Mouse (Mus musculus) erythroblast, embryonic 14.5 days (primary cell): ENCODE results near the gene Ccz1. TPM values are rescaled to one million over a fixed set of nuclear protein-coding genes. Genes with fewer than 3 reads are reported as not detected.
A peak's percentile ranks its signal among the peaks of the same experiment; 100 is the strongest.

ENCODE experiments used
- H3K27me3 ChIP-seq: 2 replicates; pipeline ENCODE4 v1.6.1; 2012; ENCODE audit warnings: inconsistent platforms; ENCODE audit not compliant: control insufficient read depth
- H3K36me3 ChIP-seq: 2 replicates; pipeline ENCODE4 v1.6.1; 2012; ENCODE audit warnings: mild to moderate bottlenecking, inconsistent platforms; ENCODE audit not compliant: control insufficient read depth
- H3K4me1 ChIP-seq: 2 replicates; pipeline ENCODE4 v1.6.1; 2012; ENCODE audit warnings: inconsistent platforms; ENCODE audit not compliant: control insufficient read depth
- H3K4me3 ChIP-seq: replicated peaks from 2 replicates; pipeline ENCODE3; 2012; ENCODE audit warnings: moderate library complexity, mild to moderate bottlenecking, inconsistent platforms
- H3K9me3 ChIP-seq: 2 replicates; pipeline ENCODE4 v1.6.1; 2012; ENCODE audit warnings: low read length, inconsistent platforms, mixed read lengths; ENCODE audit not compliant: control insufficient read depth
- GATA1 ChIP-seq: IDR thresholded peaks from 2 replicates; pipeline ENCODE4 v1.6.1; 2012; ENCODE audit warnings: low read length, inconsistent platforms, mixed read lengths
- TAL1 ChIP-seq: IDR thresholded peaks from 3 replicates; pipeline ENCODE4 v1.6.1; 2012; ENCODE audit warnings: low read length, inconsistent platforms, mixed read lengths
- polyA plus RNA-seq: library from polyadenylated mRNA; stranded (reverse); fragments of >175 nt; gene quantifications from 2 replicates; pipeline ENCODE4 v1.2.3, GENCODE M21; 2012

Gene Ccz1
- polyA plus RNA-seq, 1 experiment, result 5.2 TPM

- no peaks in the 10 kb centered on the region for H3K27me3 ChIP-seq
- no peak overlapping the region for H3K4me3 ChIP-seq
- H3K36me3 ChIP-seq, result peaks cover 74% of the 10 kb centered on the region
- TF ChIP-seq GATA1 (no peak), TAL1 (no peak)
- peaks cover 3% of the 10 kb centered on the region for H3K4me1 ChIP-seq
- H3K9me3 ChIP-seq, result no peaks in the 10 kb centered on the region
These were observed 29.3 kb downstream of the Ccz1 start for GRCm38 (mm10) chr5:143985381-143985780.

- H3K9me3 ChIP-seq, result no peaks in the 10 kb centered on the region
- H3K4me3 ChIP-seq, result no peak overlapping the region
- TF ChIP-seq TAL1 (no peak), GATA1 (no peak)
- peaks cover 25% of the 10 kb centered on the region for H3K4me1 ChIP-seq
- no peaks in the 10 kb centered on the region for H3K27me3 ChIP-seq
- H3K36me3 ChIP-seq, result peaks cover 44% of the 10 kb centered on the region
These were observed 32.3 kb downstream of the Ccz1 start for GRCm38 (mm10) chr5:143982361-143982760.

- TF ChIP-seq TAL1, result no peak
- no peak for TF ChIP-seq GATA1
These were observed 33.8 kb downstream of the Ccz1 start for GRCm38 (mm10) chr5:143980858-143981257.

GRCm38 (mm10) chr5:143976726-143977431 is 37.8 kb downstream of the Ccz1 start:
- TF ChIP-seq TAL1 (peak; percentile 68), GATA1 (no peak)
- peaks cover 3% of the 10 kb centered on the region for H3K9me3 ChIP-seq
- peak overlapping the region; percentile 33 for H3K4me3 ChIP-seq
- H3K4me1 ChIP-seq, result peaks cover 77% of the 10 kb centered on the region
- no peaks in the 10 kb centered on the region; the same call in 1 of the 2 replicates for H3K36me3 ChIP-seq
- no peaks in the 10 kb centered on the region for H3K27me3 ChIP-seq

More at GRCm38 (mm10) chr5:143980858-143981257, 33.8 kb downstream of the Ccz1 start:
- Histone ChIP-seq H3K9me3 (no peaks in the 10 kb centered on the region), H3K27me3 (no peaks in the 10 kb centered on the region), H3K4me3 (no peak overlapping the region), H3K4me1 (peaks cover 40% of the 10 kb centered on the region), H3K36me3 (peaks cover 29% of the 10 kb centered on the region)

- H3K36me3 ChIP-seq, result no peaks in the 10 kb centered on the region; the same call in 1 of the 2 replicates
- TF ChIP-seq GATA1, result no peak
- TF ChIP-seq TAL1, result no peak
- H3K4me1 ChIP-seq, result peaks cover 78% of the 10 kb centered on the region
These were observed 38.4 kb downstream of the Ccz1 start for GRCm38 (mm10) chr5:143976232-143976631.

GRCm38 (mm10) chr5:143975631-143975933 is 39.1 kb downstream of the Ccz1 start:
- no peaks in the 10 kb centered on the region for H3K27me3 ChIP-seq
- H3K36me3 ChIP-seq, result no peaks in the 10 kb centered on the region; the same call in 1 of the 2 replicates
- H3K4me1 ChIP-seq, result peaks cover 76% of the 10 kb centered on the region
- TF ChIP-seq GATA1, result no peak
- no peak for TF ChIP-seq TAL1
- peaks cover 3% of the 10 kb centered on the region for H3K9me3 ChIP-seq
- H3K4me3 ChIP-seq, result no peak overlapping the region

More at GRCm38 (mm10) chr5:143976232-143976631, 38.4 kb downstream of the Ccz1 start:
- Histone ChIP-seq H3K27me3 (no peaks in the 10 kb centered on the region), H3K9me3 (peaks cover 3% of the 10 kb centered on the region), H3K4me3 (peak overlapping the region; percentile 33)

- no peaks in the 10 kb centered on the region; the same call in 1 of the 2 replicates for H3K36me3 ChIP-seq
- H3K4me1 ChIP-seq, result peaks cover 73% of the 10 kb centered on the region
- H3K27me3 ChIP-seq, result no peaks in the 10 kb centered on the region
- peaks cover 3% of the 10 kb centered on the region for H3K9me3 ChIP-seq
- H3K4me3 ChIP-seq, result peak overlapping the region; percentile 31
- TF ChIP-seq TAL1, result no peak
- no peak for TF ChIP-seq GATA1
These were observed 39.6 kb downstream of the Ccz1 start for GRCm38 (mm10) chr5:143974931-143975630.

GRCm38 (mm10) chr5:143972628-143973027 is 42.0 kb downstream of the Ccz1 start:
- Histone ChIP-seq H3K4me1 (peaks cover 57% of the 10 kb centered on the region), H3K9me3 (peaks cover 3% of the 10 kb centered on the region), H3K27me3 (no peaks in the 10 kb centered on the region), H3K4me3 (no peak overlapping the region), H3K36me3 (no peaks in the 10 kb centered on the region; the same call in 1 of the 2 replicates)
- TF ChIP-seq GATA1 (no peak), TAL1 (no peak)

GRCm38 (mm10) chr5:143966671-143967070 is 48.0 kb downstream of the Ccz1 start:
- TF ChIP-seq TAL1, result no peak
- TF ChIP-seq GATA1, result no peak
- no peak overlapping the region for H3K4me3 ChIP-seq
- H3K9me3 ChIP-seq, result no peaks in the 10 kb centered on the region
- peaks cover 5% of the 10 kb centered on the region for H3K27me3 ChIP-seq
- H3K36me3 ChIP-seq, result no peaks in the 10 kb centered on the region
- H3K4me1 ChIP-seq, result no peaks in the 10 kb centered on the region; the same call in 1 of the 2 replicates
